9 mouse cellular contexts compared by ENCODE assay signal in the genomic region with DNA sequence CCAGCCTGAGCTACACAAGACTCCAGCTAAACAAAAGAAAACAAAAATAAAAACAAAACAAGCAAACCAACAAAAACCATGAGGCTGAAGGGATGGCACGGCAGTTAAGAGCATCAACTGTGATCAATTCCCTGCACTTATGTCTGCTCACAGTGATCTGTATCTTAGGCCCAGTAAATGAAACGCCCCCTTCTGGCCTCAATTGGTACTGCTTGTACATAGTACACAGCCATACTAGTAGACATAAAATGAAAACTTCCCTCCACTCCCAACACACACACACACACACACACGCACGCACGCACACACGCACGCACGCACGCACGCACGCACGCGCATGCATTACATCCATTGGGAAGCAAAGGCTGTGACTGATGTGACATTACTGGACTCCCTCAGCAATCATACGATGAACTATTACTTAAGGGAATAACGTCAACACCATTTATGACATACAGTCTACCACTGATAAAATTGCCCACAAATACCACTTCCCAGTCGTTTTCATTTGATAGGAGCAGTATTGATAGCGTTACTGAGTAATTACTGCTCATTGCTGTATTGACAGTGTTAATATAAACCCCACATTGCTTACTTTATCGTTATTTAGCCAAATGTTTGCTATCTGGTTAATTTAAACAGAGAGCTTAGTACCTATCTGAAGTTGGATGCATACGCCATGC.
DNase-seq lines count a peak whose midpoint lies in the region; ATAC-seq and TF ChIP-seq lines count a peak whose summit lies in the region.
"Had no signal": no experiment of that assay in that cellular context is flagged by ENCODE, and none has a peak within 500 bp of the region (broad histone marks: within the 10 kb centered on the region; RNA-seq: fewer than 3 reads in every experiment).

No protein-coding gene starts in this region.

- H3K36me3 ChIP-seq in heart, postnatal 0 days (replicated peaks; ENCODE audit: control insufficient read depth, insufficient read depth, low read length): no peaks in the 10 kb centered on the region
- H3K36me3 ChIP-seq in heart, embryonic 12.5 days: no peaks in the 10 kb centered on the region
- H3K36me3 ChIP-seq in forebrain, embryonic 10.5 days (replicated peaks): no peaks in the 10 kb centered on the region

- H3K27me3 ChIP-seq in heart, postnatal 0 days (ENCODE audit: control insufficient read depth, insufficient read depth, low read length): no peaks in the 10 kb centered on the region
- no peaks in the 10 kb centered on the region for H3K27me3 ChIP-seq in heart, embryonic 12.5 days (replicated peaks)
- no peaks in the 10 kb centered on the region for H3K27me3 ChIP-seq in forebrain, embryonic 10.5 days (ENCODE audit: poor library complexity, severe bottlenecking)
- H3K27me3 ChIP-seq: megakaryocyte, embryonic 14.5 days had no signal

- peak; percentile 33 for TF ChIP-seq CTCF in heart, postnatal 0 days (IDR thresholded peaks at IDR 0.05; ENCODE audit: low read depth)

- ATAC-seq in heart, postnatal 0 days (ENCODE audit: insufficient read depth, low read depth): no peak
- ATAC-seq in heart, embryonic 12.5 days (ENCODE audit: insufficient number of reproducible peaks, low FRiP score): no peak
- peak; percentile 80 for ATAC-seq in megakaryocyte-erythroid progenitor cell, adult 5-6 weeks (replicated peaks; ENCODE audit: low FRiP score, low TSS enrichment, poor library complexity, severe bottlenecking)

- H3K4me1 ChIP-seq in heart, postnatal 0 days (ENCODE audit: control insufficient read depth, insufficient read depth): peaks cover 13% of the 10 kb centered on the region
- H3K4me1 ChIP-seq in heart, embryonic 12.5 days (replicated peaks): peaks cover 32% of the 10 kb centered on the region
- H3K4me1 ChIP-seq in forebrain, embryonic 10.5 days: peaks cover 17% of the 10 kb centered on the region
- H3K4me1 ChIP-seq: megakaryocyte, embryonic 14.5 days had no signal

- 88% methylated on average over 19 of the region's 19 CpGs for WGBS in heart, postnatal 0 days
- WGBS in heart, embryonic 12.5 days: 82% methylated on average over 19 of the region's 19 CpGs
- 90% methylated on average over 19 of the region's 19 CpGs for WGBS in forebrain, embryonic 10.5 days

- H3K9ac ChIP-seq in heart, postnatal 0 days (replicated peaks; ENCODE audit: low read depth, low read length): no peak overlapping the region
- no peak overlapping the region for H3K9ac ChIP-seq in heart, embryonic 12.5 days

- DNase-seq in heart, postnatal 0 days (ENCODE audit: low spot score): no peak
- DNase-seq in 3T3-L1 (ENCODE audit: low read depth, low spot score): peak; percentile 43
- DNase-seq in MEL-GATA-1-ER (ENCODE audit: extremely low read depth, low read depth): peak; percentile 31
- DNase-seq in urinary bladder, adult 2 months (ENCODE audit: low spot score): no peak
- no peak for DNase-seq in forebrain, embryonic 10.5 days (ENCODE audit: extremely low spot score, low spot score)
- no peak for DNase-seq in frontal cortex, postnatal 36 days (ENCODE audit: low spot score in 2 of 2)

- no peak overlapping the region for H3K4me2 ChIP-seq in heart, postnatal 0 days (ENCODE audit: low read depth, low read length)
- no peak overlapping the region for H3K4me2 ChIP-seq in heart, embryonic 12.5 days

- no peak overlapping the region for H3K4me3 ChIP-seq in heart, postnatal 0 days (ENCODE audit: low read depth, low read length)
- H3K4me3 ChIP-seq in heart, embryonic 12.5 days: no peak overlapping the region
- H3K4me3 ChIP-seq in forebrain, embryonic 10.5 days: no peak overlapping the region
- H3K4me3 ChIP-seq: megakaryocyte, embryonic 14.5 days had no signal

- H3K9me3 ChIP-seq in heart, postnatal 0 days (replicated peaks; ENCODE audit: control insufficient read depth, low read length): no peaks in the 10 kb centered on the region
- H3K9me3 ChIP-seq in heart, embryonic 12.5 days (replicated peaks): no peaks in the 10 kb centered on the region
- no peaks in the 10 kb centered on the region for H3K9me3 ChIP-seq in forebrain, embryonic 10.5 days
- H3K9me3 ChIP-seq: megakaryocyte, embryonic 14.5 days had no signal

- no peak overlapping the region for H3K27ac ChIP-seq in heart, postnatal 0 days (ENCODE audit: low read depth)
- H3K27ac ChIP-seq in heart, embryonic 12.5 days (ENCODE audit: poor library complexity, severe bottlenecking): no peak overlapping the region
- H3K27ac ChIP-seq in forebrain, embryonic 10.5 days: no peak overlapping the region

- no peak for TF ChIP-seq EP300 in heart, postnatal 0 days (IDR thresholded peaks at IDR 0.05; ENCODE audit: low read depth)

Comparison
In these comparisons a context has a peak if more than half of its experiments do, and no peak if none do; other contexts are left out.
1. DNase-seq: peak in 3T3-L1 (single experiment) and MEL-GATA-1-ER (single experiment); none in heart, postnatal 0 days (single experiment), urinary bladder, adult 2 months (single experiment), forebrain, embryonic 10.5 days (single experiment) and frontal cortex, postnatal 36 days (0 of 2).